Mouse (Mus musculus): ENCODE measurements around the gene 4930564D02Rik. TPM values are rescaled to one million over a fixed set of nuclear protein-coding genes. Genes with fewer than 3 reads are reported as not detected.

Gene 4930564D02Rik
- polyA plus RNA-seq, 1 experiment from 2014 or later = not detected

DNA sequence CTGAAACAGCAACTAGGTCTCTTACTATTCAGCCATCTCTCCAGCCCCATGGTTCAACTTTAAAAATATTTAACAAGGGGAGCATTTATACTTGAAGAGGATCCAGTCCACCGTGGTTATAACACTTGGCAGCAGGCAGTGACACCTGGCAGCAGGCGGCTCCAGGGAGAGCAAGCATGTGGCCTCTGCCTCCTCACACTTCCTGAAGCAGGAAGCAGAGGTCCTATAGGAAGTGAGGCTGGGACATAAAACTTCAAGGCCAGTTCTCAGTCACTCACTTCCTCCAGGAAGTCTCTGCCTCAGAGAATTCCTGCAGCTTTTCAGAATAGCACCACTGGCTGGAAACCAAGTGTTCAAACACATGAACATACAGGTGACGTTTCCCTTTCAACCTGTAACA lies 20.7 kb downstream of the 4930564D02Rik start:
- ATAC-seq (replicated peaks; ENCODE audit: insufficient number of reproducible peaks, insufficient read depth, low FRiP score, low read depth) = no peak
- WGBS = 36% methylated on average over 3 of the region's 3 CpGs
- Histone ChIP-seq H3K9ac (no peak overlapping the region), H3K36me3 (no peaks in the 10 kb centered on the region), H3K27ac (no peak overlapping the region), H3K27me3 (no peaks in the 10 kb centered on the region), H3K4me3 (no peak overlapping the region), H3K4me1 (replicated peaks) (no peaks in the 10 kb centered on the region), H3K9me3 (replicated peaks) (no peaks in the 10 kb centered on the region), H3K4me2 (no peak overlapping the region)

DNA sequence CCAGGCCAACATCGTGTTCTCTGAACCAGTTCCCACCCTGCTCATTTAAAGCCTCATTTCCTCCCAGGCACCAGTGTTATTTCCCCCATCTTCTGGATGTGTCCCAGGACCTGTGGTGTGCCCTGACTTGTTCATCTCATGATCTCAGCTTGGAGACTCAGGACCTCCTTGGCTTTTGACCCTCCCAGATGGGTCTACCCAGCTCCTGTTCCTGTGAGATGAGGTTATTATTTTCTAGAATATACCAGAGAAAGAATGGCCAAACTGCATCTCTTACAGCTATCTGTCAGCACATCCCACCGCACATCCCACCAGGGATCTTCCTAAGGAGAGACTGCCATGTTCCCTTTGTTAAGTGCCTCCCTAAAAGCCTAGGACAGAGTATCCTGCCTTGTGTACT lies 22.0 kb downstream of the 4930564D02Rik start:
- no peaks in the 10 kb centered on the region for H3K27me3 ChIP-seq
- no peak overlapping the region for H3K4me2 ChIP-seq
- no peaks in the 10 kb centered on the region for H3K9me3 ChIP-seq (replicated peaks)
- no peak overlapping the region for H3K9ac ChIP-seq
- WGBS = 72% methylated on average over 2 of the region's 2 CpGs
- ATAC-seq (replicated peaks; ENCODE audit: insufficient number of reproducible peaks, insufficient read depth, low FRiP score, low read depth) = no peak
- H3K27ac ChIP-seq = no peak overlapping the region
- H3K36me3 ChIP-seq = no peaks in the 10 kb centered on the region
- no peak overlapping the region for H3K4me3 ChIP-seq
- no peaks in the 10 kb centered on the region for H3K4me1 ChIP-seq (replicated peaks)

DNA sequence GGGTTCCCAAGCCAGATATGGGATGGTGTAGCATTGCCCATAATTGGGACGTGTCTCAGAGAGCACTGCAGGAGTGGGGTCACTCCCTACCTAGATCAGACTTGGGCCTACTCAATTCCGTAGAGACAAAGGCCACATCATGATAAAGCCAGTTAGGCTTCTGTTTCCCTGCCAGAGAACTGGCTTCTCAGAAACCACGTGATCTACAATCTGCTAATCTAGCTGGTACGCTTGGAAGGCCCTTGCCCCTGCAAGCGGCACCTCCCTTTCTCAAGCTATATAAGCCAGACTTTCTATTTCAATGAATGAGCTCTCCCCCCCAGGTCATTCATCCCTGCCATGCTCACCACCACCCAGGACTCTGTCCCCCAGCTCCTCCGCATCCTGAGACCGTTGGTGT lies 23.5 kb downstream of the 4930564D02Rik start:
- Histone ChIP-seq H3K4me3 (no peak overlapping the region), H3K36me3 (no peaks in the 10 kb centered on the region), H3K4me2 (no peak overlapping the region), H3K27ac (no peak overlapping the region), H3K9ac (no peak overlapping the region), H3K27me3 (no peaks in the 10 kb centered on the region), H3K4me1 (replicated peaks) (no peaks in the 10 kb centered on the region), H3K9me3 (replicated peaks) (no peaks in the 10 kb centered on the region)
- WGBS = 84% methylated on average over 7 of the region's 7 CpGs
- ATAC-seq (replicated peaks; ENCODE audit: insufficient number of reproducible peaks, insufficient read depth, low FRiP score, low read depth) = no peak

DNA sequence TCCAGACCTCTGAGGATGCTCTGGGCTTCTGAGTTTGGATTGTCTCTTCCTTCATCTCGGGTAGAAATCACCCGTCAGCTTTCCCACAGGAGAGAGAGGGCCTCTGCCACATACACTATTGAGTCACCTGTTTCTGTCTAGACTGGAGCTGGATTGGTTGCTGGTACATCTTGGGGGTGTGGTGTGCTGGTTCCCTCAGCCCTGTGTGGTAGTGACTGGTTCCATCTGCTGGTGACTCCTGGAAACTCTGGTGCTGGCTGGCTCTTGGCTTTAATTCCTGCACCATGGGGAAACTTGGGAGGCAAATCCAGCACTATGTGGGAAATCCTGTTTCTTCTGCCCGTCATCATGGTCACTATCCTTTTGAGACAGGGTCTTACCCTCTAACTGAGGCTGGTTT lies 24.3 kb downstream of the 4930564D02Rik start:
- no peaks in the 10 kb centered on the region for H3K9me3 ChIP-seq (replicated peaks)
- H3K4me1 ChIP-seq (replicated peaks) = no peaks in the 10 kb centered on the region
- no peaks in the 10 kb centered on the region for H3K36me3 ChIP-seq
- H3K4me2 ChIP-seq = no peak overlapping the region
- ATAC-seq (replicated peaks; ENCODE audit: insufficient number of reproducible peaks, insufficient read depth, low FRiP score, low read depth) = peak; percentile 61; the same call in 1 of the 2 replicates
- H3K27ac ChIP-seq = no peak overlapping the region
- no peak overlapping the region for H3K9ac ChIP-seq
- no peaks in the 10 kb centered on the region for H3K27me3 ChIP-seq
- 18% methylated on average over 3 of the region's 3 CpGs for WGBS
- H3K4me3 ChIP-seq = no peak overlapping the region

- H3K9me3 ChIP-seq (replicated peaks) = no peaks in the 10 kb centered on the region
- H3K4me1 ChIP-seq (replicated peaks) = no peaks in the 10 kb centered on the region
- WGBS = 72% methylated on average over 11 of the region's 11 CpGs
- H3K27me3 ChIP-seq = no peaks in the 10 kb centered on the region
- ATAC-seq (replicated peaks; ENCODE audit: insufficient number of reproducible peaks, insufficient read depth, low FRiP score, low read depth) = no peak
- H3K36me3 ChIP-seq = no peaks in the 10 kb centered on the region
- H3K9ac ChIP-seq = no peak overlapping the region
- H3K4me2 ChIP-seq = no peak overlapping the region
- H3K27ac ChIP-seq = no peak overlapping the region
- no peak overlapping the region for H3K4me3 ChIP-seq
These were observed 26.3 kb downstream of the 4930564D02Rik start for GRCm38 (mm10) chr3:105092721-105093505.

GRCm38 (mm10) chr3:105094448-105094847 lies 27.8 kb downstream of the 4930564D02Rik start:
- no peak overlapping the region for H3K4me2 ChIP-seq
- no peak overlapping the region for H3K9ac ChIP-seq
- H3K27me3 ChIP-seq = no peaks in the 10 kb centered on the region
- ATAC-seq (replicated peaks; ENCODE audit: insufficient number of reproducible peaks, insufficient read depth, low FRiP score, low read depth) = no peak
- WGBS = 64% methylated on average over 2 of the region's 2 CpGs
- H3K9me3 ChIP-seq (replicated peaks) = no peaks in the 10 kb centered on the region
- H3K4me3 ChIP-seq = no peak overlapping the region
- peaks cover 2% of the 10 kb centered on the region; the same call in 1 of the 2 replicates for H3K4me1 ChIP-seq (replicated peaks)
- no peaks in the 10 kb centered on the region for H3K36me3 ChIP-seq
- no peak overlapping the region for H3K27ac ChIP-seq

GRCm38 (mm10) chr3:105095026-105095425 lies 28.4 kb downstream of the 4930564D02Rik start:
- ATAC-seq (replicated peaks; ENCODE audit: insufficient number of reproducible peaks, insufficient read depth, low FRiP score, low read depth) = no peak
- WGBS = 69% methylated on average over 5 of the region's 5 CpGs

DNA sequence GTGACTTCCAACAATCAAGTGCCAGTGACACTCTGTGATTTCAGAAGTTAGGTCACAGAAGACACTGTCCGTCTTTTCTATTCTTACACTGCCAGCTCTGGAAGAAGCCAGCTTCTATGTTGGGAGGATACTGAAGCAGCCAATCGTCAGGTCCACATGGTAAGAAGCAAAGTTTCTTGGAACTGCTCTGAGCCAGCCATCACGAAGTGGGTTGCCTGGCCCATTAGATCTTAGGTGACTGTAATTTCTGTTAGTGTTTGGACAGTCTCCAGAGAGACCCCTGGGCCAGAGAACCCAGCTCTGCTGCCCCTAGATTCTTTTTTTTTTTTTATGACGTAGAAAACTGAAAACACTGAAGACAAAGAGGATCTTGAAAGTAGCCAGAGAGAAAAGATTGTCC lies 30.9 kb downstream of the 4930564D02Rik start:
- Histone ChIP-seq H3K4me3 (no peak overlapping the region), H3K36me3 (no peaks in the 10 kb centered on the region), H3K4me1 (replicated peaks) (peaks cover 10% of the 10 kb centered on the region; the same call in 1 of the 2 replicates), H3K27me3 (no peaks in the 10 kb centered on the region), H3K27ac (no peak overlapping the region), H3K9me3 (replicated peaks) (no peaks in the 10 kb centered on the region), H3K9ac (no peak overlapping the region), H3K4me2 (no peak overlapping the region)
- ATAC-seq (replicated peaks; ENCODE audit: insufficient number of reproducible peaks, insufficient read depth, low FRiP score, low read depth) = no peak
- WGBS = 79% methylated on average over 4 of the region's 4 CpGs

More at GRCm38 (mm10) chr3:105095026-105095425, 28.4 kb downstream of the 4930564D02Rik start:
- Histone ChIP-seq H3K36me3 (no peaks in the 10 kb centered on the region), H3K27me3 (no peaks in the 10 kb centered on the region), H3K27ac (no peak overlapping the region), H3K9me3 (replicated peaks) (no peaks in the 10 kb centered on the region), H3K4me3 (no peak overlapping the region), H3K4me1 (replicated peaks) (peaks cover 7% of the 10 kb centered on the region; the same call in 1 of the 2 replicates), H3K9ac (no peak overlapping the region), H3K4me2 (no peak overlapping the region)

GRCm38 (mm10) chr3:105099526-105100269 lies 33.1 kb downstream of the 4930564D02Rik start:
- ATAC-seq (replicated peaks; ENCODE audit: insufficient number of reproducible peaks, insufficient read depth, low FRiP score, low read depth) = 0 out of 2 replicates have a peak, but pooled peaks have one; percentile 31

GRCm38 (mm10) chr3:105100270-105100589 lies 33.6 kb downstream of the 4930564D02Rik start:
- Histone ChIP-seq H3K27me3 (no peaks in the 10 kb centered on the region), H3K4me1 (replicated peaks) (peaks cover 13% of the 10 kb centered on the region; the same call in 1 of the 2 replicates), H3K4me2 (no peak overlapping the region), H3K4me3 (no peak overlapping the region), H3K36me3 (no peaks in the 10 kb centered on the region), H3K9me3 (replicated peaks) (no peaks in the 10 kb centered on the region), H3K27ac (peak overlapping the region; percentile 44; the same call in 1 of the 2 replicates), H3K9ac (no peak overlapping the region)
- WGBS = 79% methylated on average over 4 of the region's 4 CpGs
- ATAC-seq (replicated peaks; ENCODE audit: insufficient number of reproducible peaks, insufficient read depth, low FRiP score, low read depth) = no peak

More at GRCm38 (mm10) chr3:105099526-105100269, 33.1 kb downstream of the 4930564D02Rik start:
- Histone ChIP-seq H3K27me3 (no peaks in the 10 kb centered on the region), H3K4me3 (no peak overlapping the region), H3K36me3 (no peaks in the 10 kb centered on the region), H3K4me2 (no peak overlapping the region), H3K9me3 (replicated peaks) (no peaks in the 10 kb centered on the region), H3K4me1 (replicated peaks) (peaks cover 11% of the 10 kb centered on the region; the same call in 1 of the 2 replicates), H3K27ac (peak overlapping the region; percentile 44), H3K9ac (no peak overlapping the region)
- 27% methylated on average over 15 of the region's 15 CpGs for WGBS

GRCm38 (mm10) chr3:105105827-105106226 lies 39.2 kb downstream of the 4930564D02Rik start:
- Histone ChIP-seq H3K4me3 (no peak overlapping the region), H3K27ac (no peak overlapping the region), H3K9ac (no peak overlapping the region), H3K27me3 (no peaks in the 10 kb centered on the region), H3K36me3 (no peaks in the 10 kb centered on the region), H3K4me1 (replicated peaks) (0 out of 2 replicates have a peak, but pooled peaks cover 3% of the 10 kb centered on the region), H3K9me3 (replicated peaks) (no peaks in the 10 kb centered on the region), H3K4me2 (no peak overlapping the region)
- 94% methylated on average over 4 of the region's 4 CpGs for WGBS
- ATAC-seq (replicated peaks; ENCODE audit: insufficient number of reproducible peaks, insufficient read depth, low FRiP score, low read depth) = no peak

Data from heart, embryonic 15.5 days (tissue).